Mouse (Mus musculus): Measurements from ENCODE around the gene Oser1. TPM values are rescaled to one million over a fixed set of nuclear protein-coding genes. Genes with fewer than 3 reads are reported as not detected.
A peak's percentile ranks its signal among the peaks of the same experiment; 100 is the strongest.

Oser1 gene
- polyA plus RNA-seq, 1 experiment from 2014 or later = 74.9 TPM

- peaks cover 6% of the 10 kb centered on the region; the same call in 1 of the 2 replicates for H3K4me1 ChIP-seq (replicated peaks; ENCODE audit: insufficient read depth, low read length)
- no peaks in the 10 kb centered on the region for H3K36me3 ChIP-seq (ENCODE audit: insufficient read depth, low read length)
- peak overlapping the region; percentile 43 for H3K4me2 ChIP-seq (ENCODE audit: low read length)
- peak overlapping the region; percentile 13; the same call in 1 of the 2 replicates for H3K4me3 ChIP-seq (replicated peaks; ENCODE audit: low read depth, low read length)
- H3K27me3 ChIP-seq (ENCODE audit: insufficient read depth, low read length) = 0 out of 2 replicates have a peak, but pooled peaks cover 7% of the 10 kb centered on the region
- ATAC-seq (replicated peaks; ENCODE audit: low FRiP score, low read depth) (no peak), DNase-seq (ENCODE audit: low spot score) (peak; percentile 69)
- H3K9me3 ChIP-seq (replicated peaks; ENCODE audit: low read length) = no peaks in the 10 kb centered on the region
- no peak overlapping the region for H3K9ac ChIP-seq (ENCODE audit: low read depth, low read length)
- WGBS = under 1% methylated on average over 30 of the region's 30 CpGs
- no peak overlapping the region for H3K27ac ChIP-seq
- TF ChIP-seq CTCF (IDR thresholded peaks at IDR 0.05; ENCODE audit: low read depth) = no peak
These were observed 14.3 kb upstream of the Oser1 start for GRCm38 (mm10) chr2:163438619-163439451.

GRCm38 (mm10) chr2:163438246-163438618 is 13.7 kb upstream of the Oser1 start, which contains the start of gene Gdap1l1:
Gdap1l1 (plus strand) TSS chr2:163438476.
- H3K9me3 ChIP-seq (replicated peaks; ENCODE audit: low read length) = no peaks in the 10 kb centered on the region
- DNase-seq (ENCODE audit: low spot score) (no peak), ATAC-seq (replicated peaks; ENCODE audit: low FRiP score, low read depth) (no peak; the same call in 1 of the 2 replicates)
- H3K36me3 ChIP-seq (ENCODE audit: insufficient read depth, low read length) = no peaks in the 10 kb centered on the region
- WGBS = 0% methylated on average over 15 of the region's 18 CpGs
- H3K27ac ChIP-seq = no peak within 1 kb of the TSS
- peak within 1 kb of the TSS; percentile 13; the same call in 1 of the 2 replicates for H3K4me3 ChIP-seq (replicated peaks; ENCODE audit: low read depth, low read length)
- 0 out of 2 replicates have a peak, but pooled peaks cover 7% of the 10 kb centered on the region for H3K27me3 ChIP-seq (ENCODE audit: insufficient read depth, low read length)
- no peak within 1 kb of the TSS for H3K9ac ChIP-seq (ENCODE audit: low read depth, low read length)
- no peak for TF ChIP-seq CTCF (IDR thresholded peaks at IDR 0.05; ENCODE audit: low read depth)
- peaks cover 6% of the 10 kb centered on the region; the same call in 1 of the 2 replicates for H3K4me1 ChIP-seq (replicated peaks; ENCODE audit: insufficient read depth, low read length)
- peak within 1 kb of the TSS; percentile 43 for H3K4me2 ChIP-seq (ENCODE audit: low read length)

GRCm38 (mm10) chr2:163437800-163438199 is 13.3 kb upstream of the Oser1 start:
- WGBS = 35% methylated on average over 4 of the region's 4 CpGs
- no peak overlapping the region for H3K4me3 ChIP-seq (replicated peaks; ENCODE audit: low read depth, low read length)
- H3K4me1 ChIP-seq (replicated peaks; ENCODE audit: insufficient read depth, low read length) = peaks cover 6% of the 10 kb centered on the region; the same call in 1 of the 2 replicates
- H3K27me3 ChIP-seq (ENCODE audit: insufficient read depth, low read length) = 0 out of 2 replicates have a peak, but pooled peaks cover 7% of the 10 kb centered on the region
- H3K36me3 ChIP-seq (ENCODE audit: insufficient read depth, low read length) = no peaks in the 10 kb centered on the region
- H3K4me2 ChIP-seq (ENCODE audit: low read length) = peak overlapping the region; percentile 43; the same call in 1 of the 2 replicates
- no peak for TF ChIP-seq CTCF (IDR thresholded peaks at IDR 0.05; ENCODE audit: low read depth)
- DNase-seq (ENCODE audit: low spot score) (no peak), ATAC-seq (replicated peaks; ENCODE audit: low FRiP score, low read depth) (no peak)
- H3K9me3 ChIP-seq (replicated peaks; ENCODE audit: low read length) = no peaks in the 10 kb centered on the region
- H3K27ac ChIP-seq = no peak overlapping the region
- H3K9ac ChIP-seq (ENCODE audit: low read depth, low read length) = no peak overlapping the region

GRCm38 (mm10) chr2:163433971-163434370 is 9.5 kb upstream of the Oser1 start:
- no peak overlapping the region for H3K4me3 ChIP-seq (replicated peaks; ENCODE audit: low read depth, low read length)
- 0 out of 2 replicates have a peak, but pooled peaks cover 6% of the 10 kb centered on the region for H3K27me3 ChIP-seq (ENCODE audit: insufficient read depth, low read length)
- no peaks in the 10 kb centered on the region for H3K9me3 ChIP-seq (replicated peaks; ENCODE audit: low read length)
- WGBS = 31% methylated on average over 4 of the region's 4 CpGs
- no peak overlapping the region for H3K27ac ChIP-seq
- no peak for TF ChIP-seq CTCF (IDR thresholded peaks at IDR 0.05; ENCODE audit: low read depth)
- H3K4me1 ChIP-seq (replicated peaks; ENCODE audit: insufficient read depth, low read length) = peaks cover 6% of the 10 kb centered on the region; the same call in 1 of the 2 replicates
- H3K9ac ChIP-seq (ENCODE audit: low read depth, low read length) = no peak overlapping the region
- ATAC-seq (replicated peaks; ENCODE audit: low FRiP score, low read depth) = no peak
- H3K36me3 ChIP-seq (ENCODE audit: insufficient read depth, low read length) = no peaks in the 10 kb centered on the region
- DNase-seq (ENCODE audit: low spot score) = no peak
- no peak overlapping the region for H3K4me2 ChIP-seq (ENCODE audit: low read length)

GRCm38 (mm10) chr2:163431289-163431688 is 6.8 kb upstream of the Oser1 start:
- no peak overlapping the region for H3K4me3 ChIP-seq (replicated peaks; ENCODE audit: low read depth, low read length)
- H3K27ac ChIP-seq = no peak overlapping the region
- no peak overlapping the region for H3K9ac ChIP-seq (ENCODE audit: low read depth, low read length)
- no peaks in the 10 kb centered on the region for H3K27me3 ChIP-seq (ENCODE audit: insufficient read depth, low read length)
- no peak for TF ChIP-seq CTCF (IDR thresholded peaks at IDR 0.05; ENCODE audit: low read depth)
- H3K36me3 ChIP-seq (ENCODE audit: insufficient read depth, low read length) = no peaks in the 10 kb centered on the region
- no peaks in the 10 kb centered on the region for H3K4me1 ChIP-seq (replicated peaks; ENCODE audit: insufficient read depth, low read length)
- ATAC-seq (replicated peaks; ENCODE audit: low FRiP score, low read depth) (no peak), DNase-seq (ENCODE audit: low spot score) (no peak)
- no peaks in the 10 kb centered on the region for H3K9me3 ChIP-seq (replicated peaks; ENCODE audit: low read length)
- WGBS = 74% methylated on average over 9 of the region's 9 CpGs
- H3K4me2 ChIP-seq (ENCODE audit: low read length) = no peak overlapping the region

GRCm38 (mm10) chr2:163428346-163429011 is 4.0 kb upstream of the Oser1 start:
- no peak overlapping the region for H3K9ac ChIP-seq (ENCODE audit: low read depth, low read length)
- H3K4me1 ChIP-seq (replicated peaks; ENCODE audit: insufficient read depth, low read length) = no peaks in the 10 kb centered on the region
- no peaks in the 10 kb centered on the region for H3K9me3 ChIP-seq (replicated peaks; ENCODE audit: low read length)
- no peak for ATAC-seq (replicated peaks; ENCODE audit: low FRiP score, low read depth)
- no peaks in the 10 kb centered on the region for H3K36me3 ChIP-seq (ENCODE audit: insufficient read depth, low read length)
- H3K4me3 ChIP-seq (replicated peaks; ENCODE audit: low read depth, low read length) = no peak overlapping the region
- 53% methylated on average over 4 of the region's 4 CpGs for WGBS
- no peak overlapping the region for H3K4me2 ChIP-seq (ENCODE audit: low read length)
- no peaks in the 10 kb centered on the region for H3K27me3 ChIP-seq (ENCODE audit: insufficient read depth, low read length)
- H3K27ac ChIP-seq = no peak overlapping the region
- no peak for TF ChIP-seq CTCF (IDR thresholded peaks at IDR 0.05; ENCODE audit: low read depth)
- no peak for DNase-seq (ENCODE audit: low spot score)

All from kidney, postnatal 0 days (tissue).